Comparison of ENCODE assay signal across 9 mouse cellular contexts in genomic region chrX:73881036-73881427, GRCm38 (mm10). TPM values are rescaled to one million over a fixed set of nuclear protein-coding genes. Genes with fewer than 3 reads are reported as not detected.
DNase-seq lines count a peak whose midpoint lies in the region; ATAC-seq and TF ChIP-seq lines count a peak whose summit lies in the region.
"Had no signal": no experiment of that assay in that cellular context is flagged by ENCODE, and none has a peak within 500 bp of the region (broad histone marks: within the 10 kb centered on the region; RNA-seq: fewer than 3 reads in every experiment).

No protein-coding gene starts in this region.

- no peaks in the 10 kb centered on the region for H3K36me3 ChIP-seq in ES-E14 (ENCODE audit: control insufficient read depth, insufficient read depth, low read length, poor library complexity, severe bottlenecking)
- H3K36me3 ChIP-seq in heart, postnatal 0 days (replicated peaks; ENCODE audit: control insufficient read depth, insufficient read depth, low read length): no peaks in the 10 kb centered on the region
- H3K36me3 ChIP-seq in liver, postnatal 0 days (replicated peaks; ENCODE audit: insufficient read depth, low read length): no peaks in the 10 kb centered on the region

- TF ChIP-seq EP300 in heart, postnatal 0 days (IDR thresholded peaks at IDR 0.05; ENCODE audit: low read depth): no peak
- TF ChIP-seq EP300 in liver, postnatal 0 days (IDR thresholded peaks at IDR 0.05; ENCODE audit: low read depth): no peak

- H3K9ac ChIP-seq in ES-E14 (ENCODE audit: insufficient read depth, low read depth, low read length, poor library complexity, severe bottlenecking): no peak overlapping the region
- H3K9ac ChIP-seq in heart, postnatal 0 days (replicated peaks; ENCODE audit: low read depth, low read length): no peak overlapping the region
- no peak overlapping the region for H3K9ac ChIP-seq in liver, postnatal 0 days (replicated peaks)

- H3K4me2 ChIP-seq in heart, postnatal 0 days (ENCODE audit: low read depth, low read length): peak overlapping the region; percentile 57
- H3K4me2 ChIP-seq in liver, postnatal 0 days (ENCODE audit: low read depth, low read length): peak overlapping the region; percentile 59

- peak; percentile 39 for DNase-seq in cerebellum, adult 9-10 months
- DNase-seq in cerebellum, postnatal 4 days (ENCODE audit: low spot score in 2 of 2): no peak
- no peak for DNase-seq in ES-E14 (ENCODE audit: low read depth, low spot score)
- no peak for DNase-seq in heart, postnatal 0 days (ENCODE audit: low spot score)
- no peak for DNase-seq in liver, postnatal 0 days
- DNase-seq in layer of hippocampus, adult 9-11 months: no peak
- DNase-seq in B cell, adult 2 months: no peak
- DNase-seq in ovary, postnatal 10 days (ENCODE audit: low spot score): no peak

- 29% methylated on average over 16 of the region's 16 CpGs for WGBS in heart, postnatal 0 days
- 30% methylated on average over 16 of the region's 16 CpGs for WGBS in liver, postnatal 0 days (ENCODE audit: insufficient replicate concordance)

- ATAC-seq in heart, postnatal 0 days (ENCODE audit: insufficient read depth, low read depth): no peak
- no peak for ATAC-seq in liver, postnatal 0 days

- no peaks in the 10 kb centered on the region for H3K9me3 ChIP-seq in ES-E14 (ENCODE audit: control insufficient read depth, insufficient read depth, low read depth, low read length)
- H3K9me3 ChIP-seq in heart, postnatal 0 days (replicated peaks; ENCODE audit: control insufficient read depth, low read length): no peaks in the 10 kb centered on the region
- no peaks in the 10 kb centered on the region for H3K9me3 ChIP-seq in liver, postnatal 0 days (ENCODE audit: low read length)

- in situ Hi-C loops in ES-E14 (cut with MboI; ENCODE audit: low sequenced_read_pairs in 2 of 2, unreplicated experiment in 2 of 2): no loop called here

- H3K27me3 ChIP-seq in heart, postnatal 0 days (ENCODE audit: control insufficient read depth, insufficient read depth, low read length): peaks cover 20% of the 10 kb centered on the region
- peaks cover 25% of the 10 kb centered on the region for H3K27me3 ChIP-seq in liver, postnatal 0 days (ENCODE audit: insufficient read depth, low read length)

- H3K4me1 ChIP-seq in ES-E14 (ENCODE audit: control insufficient read depth in 2 of 2, insufficient read depth in 2 of 2, low read length in 2 of 2, poor library complexity in 1 of 2): peaks cover 0 to 5% of the 10 kb centered on the region in 2 experiments; a peak in 1 of 4 replicates
- H3K4me1 ChIP-seq in heart, postnatal 0 days (ENCODE audit: control insufficient read depth, insufficient read depth): no peaks in the 10 kb centered on the region
- no peaks in the 10 kb centered on the region for H3K4me1 ChIP-seq in liver, postnatal 0 days (ENCODE audit: insufficient read depth)

- TF ChIP-seq CTCF in heart, postnatal 0 days (IDR thresholded peaks at IDR 0.05; ENCODE audit: low read depth): no peak
- TF ChIP-seq CTCF in liver, postnatal 0 days (IDR thresholded peaks at IDR 0.05; ENCODE audit: low read depth): no peak

- H3K4me3 ChIP-seq in ES-E14 (ENCODE audit: insufficient read depth in 1 of 2, low read depth in 1 of 2, low read length in 2 of 2, poor library complexity in 1 of 2, severe bottlenecking in 1 of 2): peak overlapping the region; percentile 66 to 68; a peak in 3 of 4 replicates
- peak overlapping the region; percentile 35 for H3K4me3 ChIP-seq in heart, postnatal 0 days (ENCODE audit: low read depth, low read length)
- H3K4me3 ChIP-seq in liver, postnatal 0 days (ENCODE audit: low read depth, low read length): peak overlapping the region; percentile 27

- H3K27ac ChIP-seq in ES-E14 (ENCODE audit: insufficient read depth, low read depth, low read length, poor library complexity, severe bottlenecking): no peak overlapping the region
- H3K27ac ChIP-seq in heart, postnatal 0 days (ENCODE audit: low read depth): no peak overlapping the region
- H3K27ac ChIP-seq in liver, postnatal 0 days (ENCODE audit: low read depth): no peak overlapping the region

TF ChIP-seq in ES-E14, 5 proteins besides CTCF, POLR2A, EP300 and RAD21:
- TF ChIP-seq HCFC1 (IDR thresholded peaks at IDR 0.05; ENCODE audit: borderline replicate concordance, insufficient read depth, low read length) (no peak), CHD2 (IDR thresholded peaks at IDR 0.05; ENCODE audit: low read depth, low read length) (no peak), ZNF384 (IDR thresholded peaks at IDR 0.05; ENCODE audit: low read depth, low read length) (no peak), ZC3H11A (IDR thresholded peaks at IDR 0.05; ENCODE audit: borderline replicate concordance, low read depth, low read length) (no peak), MAFK (IDR thresholded peaks at IDR 0.05; ENCODE audit: insufficient read depth, low read depth, low read length) (no peak)

RNA-seq across cellular contexts. Expression of gene Avpr2, which starts 10.9 kb away (rescaled TPM):
- total RNA-seq in ES-E14 (2012; rRNA removed): 0.04 and 0.16 TPM in 2 replicates
- not detected in 2 replicates for total RNA-seq in heart, postnatal 0 days (2014; rRNA removed; ENCODE audit: low replicate concordance)
- not detected in 2 replicates for polyA plus RNA-seq in heart, postnatal 0 days (2015; fragmentation: Nextera tagmentation; extraction: Ambion mirVana)
- 0.08 and 0.09 TPM in 2 replicates for polyA plus RNA-seq in liver, postnatal 0 days (2015; fragmentation: Nextera tagmentation; extraction: Ambion mirVana)
- polyA plus RNA-seq: gonadal fat pad, adult 2 months had no signal

RNA-seq across cellular contexts. Expression of gene L1cam, which starts 14.9 kb away (rescaled TPM):
- total RNA-seq in ES-E14 (2012; rRNA removed): 6.0 TPM in 2 replicates
- total RNA-seq in heart, postnatal 0 days (2014; rRNA removed; ENCODE audit: low replicate concordance): 0.42 and 0.50 TPM in 2 replicates
- polyA plus RNA-seq in heart, postnatal 0 days (2015; fragmentation: Nextera tagmentation; extraction: Ambion mirVana): 0.05 and 0.15 TPM in 2 replicates
- 0.06 and 0.12 TPM in 2 replicates for polyA plus RNA-seq in liver, postnatal 0 days (2015; fragmentation: Nextera tagmentation; extraction: Ambion mirVana)

RNA-seq across cellular contexts. Expression of gene Arhgap4, which starts 40.6 kb away (rescaled TPM):
- 3.5 and 7.7 TPM in 2 replicates for total RNA-seq in ES-E14 (2012; rRNA removed)
- 0.23 and 6.5 TPM in 2 replicates for total RNA-seq in heart, postnatal 0 days (2014; rRNA removed; ENCODE audit: low replicate concordance)
- polyA plus RNA-seq in heart, postnatal 0 days (2015; fragmentation: Nextera tagmentation; extraction: Ambion mirVana): 0.51 and 0.72 TPM in 2 replicates
- 5.1 and 5.2 TPM in 2 replicates for polyA plus RNA-seq in liver, postnatal 0 days (2015; fragmentation: Nextera tagmentation; extraction: Ambion mirVana)

RNA-seq across cellular contexts. Expression of gene Naa10, which starts 40.7 kb away (rescaled TPM):
- 142 and 145 TPM in 2 replicates for total RNA-seq in ES-E14 (2012; rRNA removed)
- total RNA-seq in heart, postnatal 0 days (2014; rRNA removed; ENCODE audit: low replicate concordance): 62.5 and 95.3 TPM in 2 replicates
- 95.2 and 98.5 TPM in 2 replicates for polyA plus RNA-seq in heart, postnatal 0 days (2015; fragmentation: Nextera tagmentation; extraction: Ambion mirVana)
- 48.9 and 51.8 TPM in 2 replicates for polyA plus RNA-seq in liver, postnatal 0 days (2015; fragmentation: Nextera tagmentation; extraction: Ambion mirVana)

RNA-seq across cellular contexts. Expression of gene Renbp, which starts 49.6 kb away (rescaled TPM):
- 33.4 and 36.8 TPM in 2 replicates for total RNA-seq in ES-E14 (2012; rRNA removed)
- total RNA-seq in heart, postnatal 0 days (2014; rRNA removed; ENCODE audit: low replicate concordance): 16.5 and 43.5 TPM in 2 replicates
- 35.9 and 38.8 TPM in 2 replicates for polyA plus RNA-seq in heart, postnatal 0 days (2015; fragmentation: Nextera tagmentation; extraction: Ambion mirVana)
- polyA plus RNA-seq in liver, postnatal 0 days (2015; fragmentation: Nextera tagmentation; extraction: Ambion mirVana): 22.3 and 22.6 TPM in 2 replicates
